Mouse (Mus musculus) embryo, embryonic 11 days (tissue): ENCODE results near the gene Lrig1.

Source experiments
- DNase-seq: peaks from one replicate; pipeline ENCODE4 v3.0.0-alpha.2; 2015

Lrig1 gene

DNA sequence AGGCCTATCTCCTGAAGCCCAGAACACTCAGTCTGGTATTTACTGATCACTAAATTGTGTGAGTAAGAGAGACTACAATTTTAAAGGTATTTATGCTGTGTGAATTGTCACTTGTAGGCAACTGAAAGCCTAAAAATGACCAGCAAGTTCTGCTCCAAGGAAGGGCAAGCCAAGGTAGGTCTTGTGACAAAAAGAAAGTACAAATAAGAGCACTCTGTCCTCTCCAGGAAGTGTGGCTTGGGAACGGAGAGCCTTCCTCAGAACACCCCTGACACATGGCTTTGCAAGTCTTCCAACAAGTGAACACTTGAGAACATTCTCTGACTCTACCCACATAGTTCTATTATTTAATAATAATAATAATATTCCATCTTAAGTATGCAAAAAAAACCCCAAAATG is 2.5 kb downstream of the Lrig1 start:
- no peak for DNase-seq

DNA sequence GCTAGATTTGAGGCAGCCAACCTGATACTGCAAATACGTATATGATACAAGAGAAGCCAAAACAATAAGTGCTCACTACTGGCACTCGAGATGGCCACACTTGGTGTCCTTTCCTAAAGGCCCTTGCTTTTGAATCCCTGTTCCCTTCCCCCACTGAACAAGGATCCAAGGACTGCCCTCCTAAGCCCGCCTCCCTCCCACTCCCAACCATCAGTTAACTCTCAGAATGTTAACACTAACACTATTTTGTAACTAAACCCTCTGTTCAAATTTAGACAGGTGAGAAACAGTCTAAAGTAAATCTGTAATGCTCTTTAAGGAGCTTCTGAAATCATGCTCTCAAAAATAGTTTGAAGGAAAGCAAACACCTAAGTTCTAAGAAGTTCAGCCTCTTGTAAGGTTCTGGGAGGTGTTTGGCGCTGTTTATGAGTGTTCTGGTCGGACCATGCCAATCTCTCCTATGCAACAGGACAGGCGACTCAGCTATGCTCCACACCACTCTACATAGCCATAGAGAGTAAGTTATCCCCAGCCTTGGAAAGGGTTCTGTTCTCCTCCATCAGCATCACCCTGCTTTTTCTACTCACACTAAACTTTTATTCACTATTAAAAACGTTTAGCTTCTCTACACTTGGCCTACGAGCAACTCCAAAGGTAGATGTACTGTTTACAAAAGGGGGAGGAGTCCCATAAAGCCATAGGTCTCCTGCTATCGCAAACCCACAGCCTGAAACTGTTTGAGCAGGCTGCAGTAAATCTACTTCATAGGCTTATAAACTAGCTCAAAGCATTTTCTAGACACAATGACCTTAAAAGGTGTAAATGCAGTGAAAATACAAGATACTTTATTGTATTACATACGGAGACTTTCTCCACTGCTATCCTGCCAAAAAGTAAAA is 3.5 kb downstream of the Lrig1 start:
- no peak for DNase-seq

DNA sequence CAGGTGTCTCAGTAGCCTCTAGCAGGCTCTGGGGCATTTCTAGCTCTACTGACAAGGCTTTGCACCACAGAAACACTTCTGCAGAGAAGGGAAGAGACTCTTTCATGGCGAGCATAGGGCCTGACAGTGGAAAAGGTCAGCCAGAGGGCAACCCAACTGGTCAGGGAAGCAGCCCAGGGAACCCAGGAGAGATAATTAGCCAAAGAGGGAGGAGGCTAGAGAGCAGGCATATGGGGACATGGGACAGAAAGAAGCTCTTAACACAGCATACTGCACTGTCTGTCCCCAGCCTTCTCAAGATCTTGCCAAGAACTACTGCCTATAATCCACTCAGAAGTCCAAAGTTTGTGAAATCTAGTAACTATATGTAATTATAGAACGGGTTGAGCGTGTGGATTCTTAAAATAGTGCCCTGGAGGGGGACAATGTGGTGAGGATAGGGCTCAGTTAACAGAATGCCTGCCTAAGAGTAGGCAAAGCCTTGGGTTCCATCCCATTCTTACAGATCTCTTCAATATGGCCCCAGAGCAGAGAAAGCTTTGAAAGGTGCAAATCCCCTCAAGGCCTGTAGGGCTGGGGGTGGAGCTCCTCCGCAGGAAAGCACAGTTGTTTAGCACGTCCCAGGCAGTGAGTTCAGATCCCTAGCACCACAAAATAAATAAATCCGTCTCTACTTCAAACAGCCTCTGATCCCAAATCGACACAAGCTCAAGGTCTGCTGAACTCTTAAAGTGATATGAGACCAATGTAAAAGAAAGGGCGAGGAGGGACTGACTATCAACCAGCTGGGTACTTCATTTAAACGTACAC is 4.6 kb downstream of the Lrig1 start:
- no peak for DNase-seq

DNA sequence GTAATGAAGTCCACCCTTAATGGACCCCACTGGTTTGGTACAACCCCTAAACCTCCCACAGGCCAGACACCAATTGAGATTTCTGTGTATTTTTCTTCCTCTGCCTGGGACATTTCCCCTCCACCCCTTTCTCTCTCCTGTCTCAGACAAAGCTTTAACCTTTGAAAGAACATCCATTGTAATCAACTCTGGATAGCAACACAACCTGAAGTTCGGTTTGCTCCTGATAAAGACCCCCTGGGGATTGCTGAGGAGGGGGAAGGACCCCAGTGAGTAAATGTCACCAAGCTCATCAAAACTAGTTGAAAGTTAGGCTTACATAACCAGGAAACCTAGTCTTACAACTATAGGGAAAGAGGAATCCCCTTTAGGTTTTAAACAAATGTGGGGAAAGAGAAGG is 5.5 kb downstream of the Lrig1 start:
- no peak for DNase-seq

DNA sequence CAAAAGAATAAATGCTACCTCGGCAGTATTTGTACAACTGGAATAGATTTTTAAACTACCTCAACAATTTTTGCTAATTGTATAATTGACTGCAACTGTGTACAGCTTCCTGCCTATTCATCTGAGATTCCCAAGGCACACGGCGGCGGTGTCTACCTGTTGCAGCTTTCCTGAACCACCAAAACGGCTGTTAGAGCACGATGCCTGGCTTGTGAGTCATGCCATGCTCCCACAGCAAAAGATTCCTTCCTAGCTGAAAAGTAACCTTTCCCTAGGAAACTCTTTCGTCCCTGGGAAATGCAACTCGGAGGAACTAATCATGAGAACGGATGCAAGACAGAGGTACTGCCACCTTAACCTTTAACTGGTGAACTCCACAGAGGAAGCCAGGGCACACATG is 6.9 kb downstream of the Lrig1 start:
- no peak for DNase-seq

DNA sequence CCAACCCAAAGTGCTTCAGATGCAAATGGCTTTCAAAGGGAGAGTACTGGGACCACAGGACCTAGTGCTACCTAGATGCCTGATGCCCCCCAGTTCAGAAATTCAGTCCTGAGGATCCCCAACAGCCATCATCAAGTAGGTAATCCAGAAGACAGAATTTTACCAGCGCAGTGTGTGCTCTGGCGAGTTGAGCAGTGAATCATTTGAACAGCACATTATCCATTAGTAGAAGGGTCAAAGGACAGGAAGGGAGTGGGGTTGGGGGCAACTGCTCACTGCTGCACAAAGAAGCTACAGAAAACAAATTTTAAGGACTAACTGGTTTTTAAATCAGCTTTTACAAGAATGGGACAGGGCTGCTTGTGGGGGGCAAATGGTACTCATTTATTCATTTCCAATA is 8.0 kb downstream of the Lrig1 start:
- DNase-seq, result no peak

DNA sequence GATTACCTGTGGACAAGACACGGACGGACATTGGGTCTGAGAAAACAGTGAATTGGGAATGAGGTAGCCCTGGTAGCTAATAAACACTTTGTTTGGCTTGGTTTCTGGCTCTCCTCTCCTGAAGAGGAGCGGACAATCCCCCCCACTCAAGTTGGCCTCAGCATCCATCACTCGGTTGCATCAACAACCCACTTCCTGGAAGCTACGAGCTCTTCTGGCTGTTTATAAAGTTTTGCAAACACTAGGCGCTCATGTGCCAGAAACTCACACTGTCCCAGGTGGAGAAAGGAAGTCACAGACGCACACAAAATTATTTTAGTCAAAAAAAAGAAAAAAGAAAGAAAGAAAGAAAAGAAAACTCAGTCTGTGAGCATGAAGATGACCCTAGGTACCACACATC is 9.7 kb downstream of the Lrig1 start:
- no peak for DNase-seq

DNA sequence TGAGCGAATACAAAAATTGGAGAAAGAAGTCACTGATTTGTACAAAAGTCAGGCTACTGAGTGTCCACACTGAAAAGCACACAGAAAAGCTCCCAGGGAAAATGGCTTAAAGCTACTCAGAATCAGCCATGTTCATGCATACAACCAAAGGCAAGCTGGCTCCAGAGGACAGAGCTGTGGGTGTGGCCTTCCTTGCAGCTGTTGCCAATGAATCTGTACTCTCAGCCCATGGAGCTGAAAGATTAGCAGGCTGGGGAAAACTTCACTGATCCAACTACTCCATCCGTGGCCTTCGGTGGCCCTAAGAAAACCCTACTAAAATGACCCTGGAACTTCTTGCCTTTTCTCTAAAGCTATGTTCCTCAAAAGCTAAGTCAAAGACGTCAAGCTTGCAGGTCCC is 11.2 kb downstream of the Lrig1 start:
- peak; percentile 68 for DNase-seq

DNA sequence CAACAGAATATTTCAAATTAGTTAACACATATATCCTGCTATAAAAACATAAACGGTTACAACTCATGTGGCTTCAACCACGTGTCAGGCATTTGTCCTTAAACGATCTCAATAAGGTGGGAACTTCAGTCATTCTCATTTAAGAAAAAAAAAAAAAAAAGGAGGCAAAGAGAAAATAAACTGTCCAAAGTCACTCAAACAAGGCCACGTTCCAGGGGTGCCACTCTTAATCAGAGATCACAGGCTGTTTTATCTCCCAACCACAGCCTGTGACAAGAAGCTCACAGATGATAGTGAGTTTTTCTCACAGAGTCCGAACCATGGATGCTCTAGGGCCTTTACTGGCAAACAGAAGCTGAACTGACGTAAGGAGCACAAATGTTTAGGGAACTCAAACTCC is 13.9 kb downstream of the Lrig1 start:
- no peak for DNase-seq

DNA sequence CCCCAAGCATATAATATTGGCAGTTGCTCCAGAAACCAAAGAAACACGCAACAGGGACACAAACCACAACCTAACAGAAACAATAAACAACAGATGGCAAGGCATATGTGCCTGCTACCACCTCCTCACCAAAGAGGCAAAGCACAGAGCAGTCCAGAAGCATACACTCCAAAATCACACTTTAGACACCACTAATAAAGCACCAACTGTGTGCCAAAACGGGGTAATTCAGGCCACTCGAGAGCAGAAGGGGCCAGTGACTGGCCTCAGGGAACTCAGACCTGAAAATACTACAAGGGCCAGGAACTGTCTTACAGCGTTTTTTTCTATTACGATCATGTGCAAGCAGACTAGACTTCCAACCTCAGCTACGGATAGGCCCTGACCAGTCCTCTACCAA is 14.3 kb downstream of the Lrig1 start:
- no peak for DNase-seq

DNA sequence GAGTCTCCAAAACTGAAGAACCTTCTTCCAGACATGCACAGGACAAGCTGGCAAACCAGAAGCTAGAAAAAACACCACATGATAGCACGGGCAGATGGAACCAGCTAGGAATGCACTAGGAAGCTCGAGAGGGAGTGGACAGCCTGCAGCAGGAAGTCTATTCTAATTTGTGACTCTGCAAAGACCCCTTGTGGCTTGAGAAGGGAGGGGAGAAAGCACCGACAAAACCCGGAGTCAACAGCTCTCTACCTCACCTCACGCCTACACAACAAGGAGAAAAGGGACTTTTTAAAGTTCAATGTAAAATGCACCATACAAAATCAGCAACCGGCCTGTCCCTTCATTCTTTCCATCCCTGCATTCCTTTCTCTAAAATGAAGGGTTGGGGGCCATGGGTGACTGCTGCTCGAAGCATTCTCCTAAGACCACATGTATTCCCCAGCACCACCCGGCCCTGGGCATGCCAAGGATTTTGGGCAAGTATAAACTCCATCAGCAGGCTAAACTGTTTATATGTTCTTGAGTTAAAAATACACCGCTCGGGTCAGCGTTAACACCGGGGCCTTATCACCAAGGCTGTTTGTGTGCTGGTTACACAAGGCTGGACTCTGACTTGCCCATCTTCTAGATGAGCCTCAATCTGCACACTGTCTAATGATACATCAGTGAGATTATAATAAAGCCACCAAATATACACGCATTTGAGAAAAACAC is 15.0 kb downstream of the Lrig1 start:
- no peak for DNase-seq

DNA sequence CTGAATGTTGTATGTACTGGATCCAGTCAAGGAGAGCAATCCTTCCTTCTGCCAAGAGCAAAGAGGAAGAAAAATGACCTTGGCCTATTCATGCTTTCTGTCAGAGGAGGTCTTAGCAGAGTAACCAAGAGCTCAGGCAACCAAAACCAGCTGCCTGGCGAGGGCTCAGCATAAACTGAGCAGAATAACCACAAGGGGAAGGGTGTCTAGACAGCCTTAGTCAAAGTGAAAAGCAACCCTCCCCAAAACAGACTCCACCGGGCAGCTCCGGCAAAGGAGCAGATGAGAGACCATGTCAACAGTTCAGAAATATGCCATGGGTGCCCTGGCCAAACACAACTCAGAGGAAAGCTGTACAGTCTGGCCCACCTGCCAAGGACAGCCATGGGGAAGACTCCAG is 16.3 kb downstream of the Lrig1 start:
- DNase-seq, result no peak

DNA sequence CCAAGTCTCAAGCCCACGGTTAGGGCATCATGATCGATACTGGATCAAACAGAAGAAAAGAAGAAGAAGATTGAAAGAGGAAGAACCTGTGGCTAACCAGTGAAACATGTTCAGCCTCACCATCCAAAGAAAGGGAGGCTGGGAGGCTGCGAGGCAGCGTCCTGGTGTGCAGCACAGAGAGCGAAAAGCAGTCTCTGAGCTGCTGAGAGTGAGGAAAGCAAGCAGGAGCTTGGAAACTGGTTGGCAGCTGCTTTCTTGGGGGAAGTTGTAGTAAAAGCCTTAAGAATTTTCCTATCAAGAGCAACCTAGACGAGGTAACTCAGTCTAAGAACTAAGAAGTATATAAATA is 17.7 kb downstream of the Lrig1 start:
- DNase-seq, result no peak

DNA sequence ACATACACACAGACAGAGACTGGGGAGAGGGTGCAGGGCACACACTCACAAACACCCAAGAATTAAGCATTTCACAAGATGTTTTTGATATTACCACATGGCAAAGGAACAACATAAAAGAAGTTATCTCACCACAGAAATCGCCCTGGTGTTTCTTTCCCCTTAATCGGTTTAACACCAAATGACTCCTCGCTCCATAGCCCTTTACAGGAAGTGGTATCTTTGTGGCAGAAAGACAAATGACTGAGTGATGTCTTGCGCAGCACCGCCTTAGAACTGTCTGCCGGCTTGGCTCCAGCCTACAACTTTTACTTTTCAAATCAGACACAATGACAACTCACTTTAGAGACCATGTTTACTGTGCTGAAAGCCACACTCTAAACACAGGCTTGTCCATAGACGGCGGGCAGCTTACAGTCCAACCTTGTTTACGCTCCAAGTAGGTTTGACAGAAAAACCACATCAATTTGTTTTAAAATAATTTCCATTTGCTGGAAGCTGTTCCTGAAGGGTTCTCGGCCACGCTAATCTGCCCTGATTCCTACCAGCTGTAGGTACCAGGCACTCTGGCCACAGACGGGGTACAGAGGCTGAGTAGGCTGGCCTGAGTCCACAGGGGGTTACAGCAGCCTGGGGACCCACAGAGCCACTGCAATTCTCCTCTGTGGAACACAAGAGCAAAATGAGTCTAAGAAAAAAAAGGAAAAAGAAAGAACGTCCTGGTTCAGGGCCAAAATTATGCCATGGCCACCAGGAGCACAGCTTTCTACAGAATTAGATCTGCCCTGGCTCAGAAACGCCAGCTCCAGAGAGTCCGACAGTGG is 18.3 kb downstream of the Lrig1 start:
- no peak for DNase-seq

DNA sequence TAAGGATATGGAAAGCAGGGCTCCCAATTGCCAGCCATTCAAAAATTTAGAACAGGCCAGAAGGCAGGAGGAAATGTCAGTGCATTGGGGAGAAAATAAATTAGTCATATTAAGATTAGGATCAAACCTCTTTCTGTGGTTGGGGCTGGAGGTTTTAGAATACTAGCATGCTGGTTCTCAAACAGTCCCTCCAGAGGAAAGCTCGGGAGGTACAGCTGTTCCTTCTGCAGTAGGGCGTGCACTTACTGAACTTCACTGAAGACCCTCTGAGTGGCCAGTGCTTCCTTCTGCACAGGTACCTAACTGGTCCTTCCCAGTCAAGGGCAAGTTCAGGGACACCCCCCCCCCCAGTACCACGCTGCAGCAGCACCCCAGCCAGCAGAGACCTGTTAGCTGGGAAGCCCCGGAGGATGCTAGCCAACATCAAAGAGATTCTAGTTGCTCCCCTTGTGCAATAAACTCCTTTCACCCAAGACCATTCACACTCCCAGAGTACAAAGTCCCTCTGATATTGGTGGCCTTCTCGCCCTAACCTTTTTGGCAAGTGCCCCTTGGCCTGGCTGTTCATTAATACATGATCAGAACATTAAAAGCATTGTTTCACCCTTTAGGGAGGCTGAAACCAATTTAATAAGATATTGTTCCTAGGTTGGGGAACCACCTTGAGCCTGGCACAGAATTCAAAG is 19.1 kb downstream of the Lrig1 start:
- DNase-seq, result no peak

DNA sequence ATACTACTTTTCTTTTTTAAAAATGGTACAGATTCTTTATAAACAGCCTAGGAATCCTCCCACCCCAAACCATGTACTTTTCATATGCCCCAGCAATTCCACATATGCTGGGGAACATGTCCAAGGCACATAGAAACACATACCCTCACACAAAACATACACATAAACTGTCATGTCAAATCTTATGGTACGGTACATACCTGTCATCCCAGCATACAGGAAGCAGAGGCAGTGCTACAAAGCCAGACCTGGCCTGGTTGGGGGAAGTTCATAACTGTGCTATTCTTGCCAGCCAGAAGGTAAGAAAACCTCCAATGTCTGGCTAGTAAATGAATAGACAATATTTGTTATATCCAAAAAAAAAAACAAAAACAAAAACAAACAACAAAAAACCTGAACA is 20.7 kb downstream of the Lrig1 start:
- no peak for DNase-seq

DNA sequence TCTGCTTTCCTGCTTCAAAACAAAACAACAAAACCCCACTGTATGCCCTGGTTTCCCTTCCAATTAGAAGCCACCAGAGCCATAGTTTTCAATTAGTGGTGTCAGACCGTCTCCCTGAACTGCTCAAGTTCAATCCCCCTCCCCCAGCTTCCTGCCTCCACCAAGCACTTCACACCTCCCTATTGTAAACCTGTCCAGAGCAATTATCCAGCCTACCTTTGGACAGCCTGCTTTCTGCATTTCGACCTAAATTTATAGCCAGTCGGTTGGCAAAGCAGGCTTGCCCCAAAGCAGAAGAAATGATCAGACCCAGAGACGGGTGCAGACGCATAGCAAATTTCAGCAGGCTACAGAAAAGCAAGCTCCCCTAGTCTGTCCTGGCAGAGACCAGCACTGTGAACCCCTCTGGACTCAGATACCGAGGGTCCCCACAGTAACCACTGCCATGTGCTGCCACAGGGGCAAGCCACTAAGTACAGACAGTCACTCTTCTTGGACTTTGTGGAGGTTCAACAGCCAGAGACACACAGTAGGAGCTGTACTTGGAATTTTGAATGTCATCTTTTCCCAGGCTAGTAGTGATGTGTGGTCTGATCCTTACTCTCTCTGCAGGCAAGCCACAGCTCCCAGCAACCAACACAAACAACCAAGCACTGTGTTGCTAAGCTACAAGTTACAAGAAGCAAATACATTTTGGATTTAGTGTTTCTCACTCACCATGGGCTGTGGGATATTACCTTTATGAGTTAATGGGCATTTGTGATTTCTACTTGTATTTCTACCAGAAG is 21.4 kb downstream of the Lrig1 start:
- no peak for DNase-seq

DNA sequence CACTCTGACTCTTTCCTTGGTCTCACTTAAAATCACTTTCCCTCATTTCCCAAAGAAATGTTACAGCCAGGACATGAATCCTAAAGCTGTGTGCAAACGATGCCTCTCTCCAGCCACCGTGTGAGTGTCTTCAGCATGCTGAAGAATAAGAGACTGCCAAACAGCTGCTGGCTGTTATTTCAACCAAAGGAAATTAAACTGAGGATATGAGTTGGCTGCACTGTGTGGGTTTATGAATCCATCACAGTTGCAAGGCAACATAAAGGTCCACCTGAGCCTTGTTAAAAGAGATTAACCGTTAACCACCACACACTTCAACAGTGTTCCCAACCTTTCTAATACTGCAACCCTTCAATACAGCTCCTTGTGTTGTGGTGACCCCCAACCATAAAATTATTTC is 22.5 kb downstream of the Lrig1 start:
- DNase-seq, result no peak

DNA sequence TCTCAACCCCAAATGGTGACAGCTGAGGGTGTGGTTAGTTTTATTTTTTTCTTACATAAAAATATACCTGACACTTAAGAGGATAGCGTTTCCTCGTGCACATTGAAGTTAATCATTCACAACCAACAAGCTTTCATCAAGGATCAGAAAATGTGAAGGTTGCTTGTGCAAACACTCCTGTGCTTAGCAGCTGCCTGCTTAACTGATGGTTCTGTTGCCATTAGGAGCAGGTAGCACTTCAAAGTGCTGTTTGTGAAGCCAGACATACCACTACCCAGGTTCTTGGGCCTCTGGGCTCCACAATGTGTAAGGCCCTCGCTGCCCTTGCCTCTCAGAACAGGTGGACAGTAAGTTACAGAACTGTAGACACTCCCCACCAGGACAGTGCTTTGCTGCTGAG is 23.1 kb downstream of the Lrig1 start:
- DNase-seq, result no peak

DNA sequence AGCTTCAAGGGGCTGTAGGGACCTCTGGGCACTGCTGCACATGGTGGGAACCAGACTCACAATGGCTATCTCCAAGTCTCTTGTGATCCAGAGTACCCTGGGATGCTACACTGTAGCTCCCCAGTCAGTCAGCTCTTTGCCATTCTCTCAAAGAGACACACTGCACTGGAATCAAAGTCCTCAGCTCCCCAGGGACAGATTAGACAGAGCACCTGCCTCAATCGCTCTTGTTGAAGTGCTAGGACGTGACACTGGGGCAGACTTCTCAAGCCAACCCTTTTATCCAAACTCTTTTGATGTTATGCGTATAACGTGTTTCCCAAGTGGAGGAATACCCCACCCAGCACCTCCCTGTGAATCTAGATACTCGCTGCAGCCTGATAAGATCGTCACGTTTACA is 23.7 kb downstream of the Lrig1 start:
- DNase-seq, result no peak

DNA sequence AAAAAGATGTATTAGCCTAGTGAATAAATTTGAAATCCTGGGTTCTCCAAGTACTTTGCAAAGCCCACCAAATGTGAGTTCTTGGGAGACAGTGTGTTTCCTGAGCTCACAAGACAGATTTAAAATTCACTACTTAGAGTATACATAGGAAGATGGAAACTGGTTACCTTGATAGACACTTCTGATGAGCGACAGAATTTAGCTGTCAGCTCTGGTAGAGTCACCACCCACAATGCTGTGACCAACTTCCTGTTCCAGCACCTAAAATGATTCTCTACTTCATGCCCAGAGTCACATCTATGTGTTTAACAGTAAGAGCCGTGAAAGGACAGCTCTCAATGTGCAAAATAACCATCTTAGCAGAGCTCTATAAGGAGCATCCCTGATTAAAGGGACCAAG is 27.5 kb downstream of the Lrig1 start:
- DNase-seq, result no peak
